Mouse (Mus musculus): Measurements from ENCODE around the gene Trim7.
"Not testable (repeated sequence)": the region's sequence is repeated elsewhere in the genome, so short reads cannot be mapped to it uniquely, and the experiment has no call there.

Trim7 gene

GRCm38 (mm10) chr11:48801831-48802772 is 23.8 kb upstream of the Trim7 start:
- no peak for DNase-seq (ENCODE audit: low read depth, low spot score)

- DNase-seq (ENCODE audit: low read depth, low spot score): no peak
Measured at GRCm38 (mm10) chr11:48803988-48804387, 22.0 kb upstream of the Trim7 start.

GRCm38 (mm10) chr11:48804922-48805321 is 21.0 kb upstream of the Trim7 start:
- DNase-seq (ENCODE audit: low read depth, low spot score): no peak

GRCm38 (mm10) chr11:48806856-48807562 is 18.9 kb upstream of the Trim7 start:
- DNase-seq (ENCODE audit: low read depth, low spot score): no peak

- no peak for DNase-seq (ENCODE audit: low read depth, low spot score)
Measured at GRCm38 (mm10) chr11:48807563-48808303, 18.2 kb upstream of the Trim7 start.

- DNase-seq (ENCODE audit: low read depth, low spot score): no peak
Measured at GRCm38 (mm10) chr11:48808304-48808646, 17.7 kb upstream of the Trim7 start.

GRCm38 (mm10) chr11:48808737-48809433 is 17.1 kb upstream of the Trim7 start:
- no peak for DNase-seq (ENCODE audit: low read depth, low spot score)

- no peak for DNase-seq (ENCODE audit: low read depth, low spot score)
Measured at GRCm38 (mm10) chr11:48809434-48809830, 16.5 kb upstream of the Trim7 start.

- DNase-seq (ENCODE audit: low read depth, low spot score): no peak
Measured at GRCm38 (mm10) chr11:48810142-48810541, 15.8 kb upstream of the Trim7 start.

- no peak for DNase-seq (ENCODE audit: low read depth, low spot score)
Measured at GRCm38 (mm10) chr11:48813782-48814181, 12.2 kb upstream of the Trim7 start.

- DNase-seq (ENCODE audit: low read depth, low spot score): no peak
Measured at GRCm38 (mm10) chr11:48815851-48816250, 10.1 kb upstream of the Trim7 start.

- peak; percentile 59 for DNase-seq (ENCODE audit: low read depth, low spot score)
Measured at GRCm38 (mm10) chr11:48816281-48816781, 9.6 kb upstream of the Trim7 start.

- peak; percentile 98 for DNase-seq (ENCODE audit: low read depth, low spot score)
Measured at GRCm38 (mm10) chr11:48816800-48817665, 8.9 kb upstream of the Trim7 start, which contains the start of gene Trim41. Trim41 (minus strand) TSS chr11:48817353.

- peak; percentile 52 for DNase-seq (ENCODE audit: low read depth, low spot score)
Measured at GRCm38 (mm10) chr11:48817794-48818193, 8.1 kb upstream of the Trim7 start.

- DNase-seq (ENCODE audit: low read depth, low spot score): peak; percentile 98
Measured at GRCm38 (mm10) chr11:48818346-48818745, 7.6 kb upstream of the Trim7 start.

GRCm38 (mm10) chr11:48819614-48820307 is 6.2 kb upstream of the Trim7 start:
- peak; percentile 74 for DNase-seq (ENCODE audit: low read depth, low spot score)

GRCm38 (mm10) chr11:48820308-48820674 is 5.6 kb upstream of the Trim7 start:
- DNase-seq (ENCODE audit: low read depth, low spot score): peak; percentile 84

- not testable (repeated sequence) for DNase-seq (ENCODE audit: low read depth, low spot score)
Measured at GRCm38 (mm10) chr11:48821299-48821698, 4.6 kb upstream of the Trim7 start.

GRCm38 (mm10) chr11:48822768-48823512 is 3.0 kb upstream of the Trim7 start:
- DNase-seq (ENCODE audit: low read depth, low spot score): peak; percentile 85

Measured in 3T3-L1 (cell line).